Mouse (Mus musculus) forebrain, embryonic 14.5 days (tissue): ENCODE results near the gene Hamp. TPM values are rescaled to one million over a fixed set of nuclear protein-coding genes. Genes with fewer than 3 reads are reported as not detected.
A peak's percentile ranks its signal among the peaks of the same experiment; 100 is the strongest.

Experiments
- ATAC-seq: fragments of 200-750 bp; cut with Nextera tagmentation; 2 replicates; pipeline ENCODE4 v1.8.0; 2017; ENCODE audit warnings: mild to moderate bottlenecking, moderate library complexity
- DNase-seq: peaks from one replicate; pipeline ENCODE4 v3.0.0-alpha.2; 2015; ENCODE audit warnings: low spot score
- H3K27ac ChIP-seq: fragments of 300-500 bp; sonication (generic); 2 replicates; pipeline ENCODE4 v1.5.1; 2014; ENCODE audit warnings: low read depth, mild to moderate bottlenecking, control low read depth, low read length, moderate library complexity
- H3K27me3 ChIP-seq: fragments of 300-500 bp; sonication (generic); replicated peaks from 2 replicates; pipeline ENCODE4 v1.6.1; 2014; ENCODE audit warnings: low read length, control low read depth, mixed read lengths; ENCODE audit not compliant: control insufficient read depth, insufficient read depth
- H3K36me3 ChIP-seq: fragments of 300-500 bp; sonication (generic); 2 replicates; pipeline ENCODE4 v1.6.1; 2014; ENCODE audit warnings: low read length, control low read depth; ENCODE audit not compliant: control insufficient read depth, insufficient read depth
- H3K4me1 ChIP-seq: fragments of 300-500 bp; sonication (generic); 2 replicates; pipeline ENCODE4 v1.6.1; 2014; ENCODE audit warnings: antibody characterized with exemption, low read length, control low read depth; ENCODE audit not compliant: control insufficient read depth, insufficient read depth
- H3K4me2 ChIP-seq: fragments of 300-500 bp; sonication (generic); 2 replicates; pipeline ENCODE4 v1.6.1; 2014; ENCODE audit warnings: mild to moderate bottlenecking, control low read depth, low read length
- H3K4me3 ChIP-seq: fragments of 300-500 bp; sonication (generic); 2 replicates; pipeline ENCODE4 v1.5.1; 2014; ENCODE audit warnings: low read depth, low read length, control low read depth
- H3K9ac ChIP-seq: fragments of 300-500 bp; sonication (generic); 2 replicates; pipeline ENCODE4 v1.6.1; 2014; ENCODE audit warnings: mild to moderate bottlenecking, low read length, control low read depth, moderate library complexity
- H3K9me3 ChIP-seq: fragments of 300-500 bp; sonication (generic); replicated peaks from 2 replicates; pipeline ENCODE4 v1.6.1; 2016; ENCODE audit warnings: low read length, control low read depth, mixed read lengths; ENCODE audit not compliant: control insufficient read depth
- whole genome bisulfite sequencing: fragments of 180-500 bp; shearing (Covaris S2); extraction: QIAGEN DNeasy Blood & Tissue Kit; methylation state at CpG from one replicate; pipeline ENCODE4 v1.1.7; 2014; 5-methylcytosine and 5-hydroxymethylcytosine counted together
- polyA plus RNA-seq: library from polyadenylated mRNA; unstranded; fragments of >200 nt; fragmentation: Nextera tagmentation; extraction: Ambion mirVana; gene quantifications from 2 replicates; pipeline ENCODE4 v1.2.1, GENCODE M21; 2014

Hamp gene
- polyA plus RNA-seq, 1 experiment from 2014 or later: not detected

GRCm38 (mm10) chr7:30971901-30972300 is 28.1 kb upstream of the Hamp start:
- no peak for DNase-seq

GRCm38 (mm10) chr7:30969174-30969573 is 25.3 kb upstream of the Hamp start:
- Histone ChIP-seq H3K27me3 (peaks cover 8% of the 10 kb centered on the region), H3K9ac (no peak overlapping the region), H3K4me2 (no peak overlapping the region), H3K36me3 (no peaks in the 10 kb centered on the region), H3K9me3 (no peaks in the 10 kb centered on the region), H3K4me3 (no peak overlapping the region), H3K27ac (no peak overlapping the region), H3K4me1 (peaks cover 8% of the 10 kb centered on the region; the same call in 1 of the 2 replicates)
- 86% methylated on average over 4 of the region's 4 CpGs for WGBS
- DNase-seq (no peak), ATAC-seq (no peak)

More at GRCm38 (mm10) chr7:30971901-30972300, 28.1 kb upstream of the Hamp start:
- H3K27ac ChIP-seq: no peak overlapping the region
- no peak for ATAC-seq
- peak overlapping the region; percentile 65; the same call in 1 of the 2 replicates for H3K4me2 ChIP-seq
- H3K27me3 ChIP-seq: peaks cover 8% of the 10 kb centered on the region
- H3K4me1 ChIP-seq: peaks cover 8% of the 10 kb centered on the region; the same call in 1 of the 2 replicates
- no peaks in the 10 kb centered on the region for H3K36me3 ChIP-seq
- no peaks in the 10 kb centered on the region for H3K9me3 ChIP-seq
- no peak overlapping the region; the same call in 1 of the 2 replicates for H3K9ac ChIP-seq
- H3K4me3 ChIP-seq: 0 out of 2 replicates have a peak overlapping the region, but pooled peaks have one; percentile 34
- 90% methylated on average over 15 of the region's 15 CpGs for WGBS

GRCm38 (mm10) chr7:30968611-30969010 is 24.8 kb upstream of the Hamp start:
- Histone ChIP-seq H3K9me3 (no peaks in the 10 kb centered on the region), H3K27ac (no peak overlapping the region), H3K36me3 (no peaks in the 10 kb centered on the region), H3K9ac (no peak overlapping the region), H3K4me1 (peaks cover 7% of the 10 kb centered on the region; the same call in 1 of the 2 replicates), H3K4me3 (no peak overlapping the region), H3K27me3 (peaks cover 7% of the 10 kb centered on the region), H3K4me2 (no peak overlapping the region)
- no peak for ATAC-seq
- 92% methylated on average over 8 of the region's 8 CpGs for WGBS
- DNase-seq: no peak

GRCm38 (mm10) chr7:30966657-30967056 is 22.8 kb upstream of the Hamp start:
- no peak overlapping the region for H3K9ac ChIP-seq
- no peaks in the 10 kb centered on the region for H3K36me3 ChIP-seq
- ATAC-seq: no peak
- no peak overlapping the region for H3K4me2 ChIP-seq
- no peak for DNase-seq
- H3K4me1 ChIP-seq: no peaks in the 10 kb centered on the region
- 59% methylated on average over 3 of the region's 3 CpGs for WGBS
- no peak overlapping the region for H3K27ac ChIP-seq
- H3K9me3 ChIP-seq: no peaks in the 10 kb centered on the region
- no peak overlapping the region for H3K4me3 ChIP-seq
- no peaks in the 10 kb centered on the region for H3K27me3 ChIP-seq

- 79% methylated on average over 14 of the region's 14 CpGs for WGBS
- no peak overlapping the region for H3K4me3 ChIP-seq
- no peaks in the 10 kb centered on the region for H3K27me3 ChIP-seq
- no peaks in the 10 kb centered on the region for H3K4me1 ChIP-seq
- no peaks in the 10 kb centered on the region for H3K36me3 ChIP-seq
- DNase-seq (no peak), ATAC-seq (no peak)
- H3K4me2 ChIP-seq: no peak overlapping the region
- H3K27ac ChIP-seq: no peak overlapping the region
- H3K9me3 ChIP-seq: no peaks in the 10 kb centered on the region
- H3K9ac ChIP-seq: no peak overlapping the region
Observed at GRCm38 (mm10) chr7:30965677-30966076, 21.8 kb upstream of the Hamp start.

GRCm38 (mm10) chr7:30964366-30964765 is 20.5 kb upstream of the Hamp start:
- 95% methylated on average over 7 of the region's 7 CpGs for WGBS
- H3K27me3 ChIP-seq: no peaks in the 10 kb centered on the region
- H3K9ac ChIP-seq: no peak overlapping the region

GRCm38 (mm10) chr7:30962862-30963261 is 19.0 kb upstream of the Hamp start:
- Histone ChIP-seq H3K4me2 (no peak overlapping the region), H3K4me1 (peaks cover 6% of the 10 kb centered on the region), H3K27me3 (no peaks in the 10 kb centered on the region), H3K9me3 (no peaks in the 10 kb centered on the region), H3K27ac (no peak overlapping the region), H3K4me3 (no peak overlapping the region), H3K9ac (no peak overlapping the region), H3K36me3 (0 out of 2 replicates have a peak, but pooled peaks cover 8% of the 10 kb centered on the region)
- DNase-seq: no peak
- 86% methylated on average over 5 of the region's 5 CpGs for WGBS
- no peak for ATAC-seq

More at GRCm38 (mm10) chr7:30964366-30964765, 20.5 kb upstream of the Hamp start:
- no peak for ATAC-seq
- Histone ChIP-seq H3K4me1 (no peaks in the 10 kb centered on the region), H3K4me3 (no peak overlapping the region), H3K36me3 (0 out of 2 replicates have a peak, but pooled peaks cover 5% of the 10 kb centered on the region), H3K9me3 (no peaks in the 10 kb centered on the region), H3K27ac (no peak overlapping the region), H3K4me2 (no peak overlapping the region)
- no peak for DNase-seq

GRCm38 (mm10) chr7:30959786-30960349 is 16.0 kb upstream of the Hamp start:
- no peak for ATAC-seq
- H3K27ac ChIP-seq: no peak overlapping the region
- no peak for DNase-seq
- H3K9me3 ChIP-seq: no peaks in the 10 kb centered on the region
- H3K4me3 ChIP-seq: no peak overlapping the region
- H3K4me2 ChIP-seq: no peak overlapping the region
- H3K9ac ChIP-seq: no peak overlapping the region
- 91% methylated on average over 6 of the region's 6 CpGs for WGBS
- H3K4me1 ChIP-seq: peaks cover 14% of the 10 kb centered on the region
- no peaks in the 10 kb centered on the region for H3K27me3 ChIP-seq
- H3K36me3 ChIP-seq: peaks cover 13% of the 10 kb centered on the region

- WGBS: 96% methylated on average over 9 of the region's 9 CpGs
- no peak overlapping the region for H3K9ac ChIP-seq
- ATAC-seq (no peak), DNase-seq (no peak)
- H3K27ac ChIP-seq: no peak overlapping the region
- no peaks in the 10 kb centered on the region for H3K27me3 ChIP-seq
- H3K4me3 ChIP-seq: no peak overlapping the region
- H3K4me2 ChIP-seq: no peak overlapping the region
- peaks cover 14% of the 10 kb centered on the region for H3K4me1 ChIP-seq
- no peaks in the 10 kb centered on the region for H3K9me3 ChIP-seq
- peaks cover 22% of the 10 kb centered on the region for H3K36me3 ChIP-seq
Observed at GRCm38 (mm10) chr7:30958866-30959487, 15.1 kb upstream of the Hamp start.
